8 mouse cellular contexts compared by ENCODE assay signal in genomic region chrX:12126408-12127105, GRCm38 (mm10). TPM values are rescaled to one million over a fixed set of nuclear protein-coding genes. Genes with fewer than 3 reads are reported as not detected.
DNase-seq lines count a peak whose midpoint lies in the region; ATAC-seq and TF ChIP-seq lines count a peak whose summit lies in the region.

No protein-coding gene starts in this region.

- H3K9me3 ChIP-seq in kidney, postnatal 0 days (replicated peaks; ENCODE audit: low read length) = no peaks in the 10 kb centered on the region
- no peaks in the 10 kb centered on the region for H3K9me3 ChIP-seq in embryonic facial prominence, embryonic 13.5 days
- no peaks in the 10 kb centered on the region for H3K9me3 ChIP-seq in intestine, embryonic 16.5 days (ENCODE audit: control insufficient read depth, low read length)
- H3K9me3 ChIP-seq in neural tube, embryonic 11.5 days (ENCODE audit: control insufficient read depth, low read length) = no peaks in the 10 kb centered on the region

- peak overlapping the region; percentile 73 for H3K4me2 ChIP-seq in kidney, postnatal 0 days (ENCODE audit: low read length)
- peak overlapping the region; percentile 64 for H3K4me2 ChIP-seq in embryonic facial prominence, embryonic 13.5 days
- peak overlapping the region; percentile 60 for H3K4me2 ChIP-seq in intestine, embryonic 16.5 days (ENCODE audit: low read depth, low read length)
- H3K4me2 ChIP-seq in neural tube, embryonic 11.5 days (ENCODE audit: low read depth) = peak overlapping the region; percentile 65

- 12% methylated on average over 20 of the region's 22 CpGs for WGBS in kidney, postnatal 0 days
- WGBS in embryonic facial prominence, embryonic 13.5 days = 10% methylated on average over 22 of the region's 22 CpGs
- 17% methylated on average over 22 of the region's 22 CpGs for WGBS in intestine, embryonic 16.5 days
- 3% methylated on average over 20 of the region's 22 CpGs for WGBS in neural tube, embryonic 11.5 days

- H3K4me1 ChIP-seq in kidney, postnatal 0 days (replicated peaks; ENCODE audit: insufficient read depth, low read length) = no peaks in the 10 kb centered on the region
- peaks cover 70% of the 10 kb centered on the region for H3K4me1 ChIP-seq in embryonic facial prominence, embryonic 13.5 days
- H3K4me1 ChIP-seq in intestine, embryonic 16.5 days (ENCODE audit: control insufficient read depth, insufficient read depth, low read length) = peaks cover 31% of the 10 kb centered on the region
- peaks cover 25% of the 10 kb centered on the region for H3K4me1 ChIP-seq in neural tube, embryonic 11.5 days (ENCODE audit: control insufficient read depth, insufficient read depth, low read length)

- no peaks in the 10 kb centered on the region; the same call in 1 of the 2 replicates for H3K27me3 ChIP-seq in kidney, postnatal 0 days (ENCODE audit: insufficient read depth, low read length)
- peaks cover 92% of the 10 kb centered on the region for H3K27me3 ChIP-seq in embryonic facial prominence, embryonic 13.5 days
- H3K27me3 ChIP-seq in intestine, embryonic 16.5 days (replicated peaks; ENCODE audit: control insufficient read depth, insufficient read depth, low read length) = peaks cover 31% of the 10 kb centered on the region
- H3K27me3 ChIP-seq in neural tube, embryonic 11.5 days (ENCODE audit: control insufficient read depth, insufficient read depth, low read length) = peaks cover 56% of the 10 kb centered on the region

- peak overlapping the region; percentile 69; the same call in 1 of the 2 replicates for H3K9ac ChIP-seq in kidney, postnatal 0 days (ENCODE audit: low read depth, low read length)
- H3K9ac ChIP-seq in embryonic facial prominence, embryonic 13.5 days = peak overlapping the region; percentile 79
- H3K9ac ChIP-seq in intestine, embryonic 16.5 days (ENCODE audit: low read depth, low read length) = peak overlapping the region; percentile 78
- H3K9ac ChIP-seq in neural tube, embryonic 11.5 days (ENCODE audit: low read length) = peak overlapping the region; percentile 79

- no peak overlapping the region for H3K27ac ChIP-seq in kidney, postnatal 0 days
- peak overlapping the region; percentile 93; the same call in 1 of the 2 replicates for H3K27ac ChIP-seq in embryonic facial prominence, embryonic 13.5 days
- no peak overlapping the region for H3K27ac ChIP-seq in intestine, embryonic 16.5 days (ENCODE audit: low read length)
- no peak overlapping the region for H3K27ac ChIP-seq in neural tube, embryonic 11.5 days (ENCODE audit: low read depth, low read length)

- no peak for ATAC-seq in kidney, postnatal 0 days (replicated peaks; ENCODE audit: low FRiP score, low read depth)
- no peak for ATAC-seq in embryonic facial prominence, embryonic 13.5 days (ENCODE audit: insufficient number of reproducible peaks, insufficient read depth, low FRiP score, low TSS enrichment, low read depth)
- no peak for ATAC-seq in intestine, embryonic 16.5 days
- ATAC-seq in neural tube, embryonic 11.5 days (ENCODE audit: insufficient read depth, low FRiP score, low TSS enrichment) = no peak

- no peaks in the 10 kb centered on the region for H3K36me3 ChIP-seq in kidney, postnatal 0 days (ENCODE audit: insufficient read depth, low read length)
- H3K36me3 ChIP-seq in embryonic facial prominence, embryonic 13.5 days = no peaks in the 10 kb centered on the region
- H3K36me3 ChIP-seq in intestine, embryonic 16.5 days (ENCODE audit: control insufficient read depth, insufficient read depth, low read length) = no peaks in the 10 kb centered on the region
- H3K36me3 ChIP-seq in neural tube, embryonic 11.5 days (ENCODE audit: control insufficient read depth, insufficient read depth, low read length) = no peaks in the 10 kb centered on the region

- TF ChIP-seq CTCF in kidney, postnatal 0 days (IDR thresholded peaks at IDR 0.05; ENCODE audit: low read depth) = no peak

- peak overlapping the region; percentile 52 for H3K4me3 ChIP-seq in kidney, postnatal 0 days (replicated peaks; ENCODE audit: low read depth, low read length)
- peak overlapping the region; percentile 58 for H3K4me3 ChIP-seq in embryonic facial prominence, embryonic 13.5 days
- peak overlapping the region; percentile 62 for H3K4me3 ChIP-seq in intestine, embryonic 16.5 days (ENCODE audit: low read length)
- H3K4me3 ChIP-seq in neural tube, embryonic 11.5 days (ENCODE audit: low read depth, low read length) = peak overlapping the region; percentile 51

- DNase-seq in kidney, postnatal 0 days (ENCODE audit: low spot score) = peak; percentile 29
- DNase-seq in kidney, adult 9 months = no peak
- no peak for DNase-seq in neural tube, embryonic 11.5 days (ENCODE audit: low spot score)
- no peak for DNase-seq in cerebellum, adult 8-10 months
- DNase-seq in right cerebral cortex, postnatal 10 days (ENCODE audit: low spot score in 2 of 2) = no peak
- no peak for DNase-seq in right cerebral cortex, postnatal 25 days

RNA-seq across cellular contexts. Expression of gene Bcor, which starts 33.6 kb away (rescaled TPM):
- 12.2 and 12.8 TPM in 2 replicates for polyA plus RNA-seq in kidney, postnatal 0 days (2015; fragmentation: Nextera tagmentation; extraction: Ambion mirVana)
- 16.7 and 17.4 TPM in 2 replicates for polyA plus RNA-seq in embryonic facial prominence, embryonic 13.5 days (2015; fragmentation: Nextera tagmentation; extraction: Ambion mirVana)
- 8.1 and 9.8 TPM in 2 replicates for polyA plus RNA-seq in intestine, embryonic 16.5 days (2015; fragmentation: Nextera tagmentation; extraction: Ambion mirVana)
- polyA plus RNA-seq in neural tube, embryonic 11.5 days (2014; fragmentation: Nextera tagmentation; extraction: Ambion mirVana) = 21.0 and 26.7 TPM in 2 replicates
